Mouse (Mus musculus): ENCODE data around the gene Nrbf2.

The Nrbf2 gene

DNA sequence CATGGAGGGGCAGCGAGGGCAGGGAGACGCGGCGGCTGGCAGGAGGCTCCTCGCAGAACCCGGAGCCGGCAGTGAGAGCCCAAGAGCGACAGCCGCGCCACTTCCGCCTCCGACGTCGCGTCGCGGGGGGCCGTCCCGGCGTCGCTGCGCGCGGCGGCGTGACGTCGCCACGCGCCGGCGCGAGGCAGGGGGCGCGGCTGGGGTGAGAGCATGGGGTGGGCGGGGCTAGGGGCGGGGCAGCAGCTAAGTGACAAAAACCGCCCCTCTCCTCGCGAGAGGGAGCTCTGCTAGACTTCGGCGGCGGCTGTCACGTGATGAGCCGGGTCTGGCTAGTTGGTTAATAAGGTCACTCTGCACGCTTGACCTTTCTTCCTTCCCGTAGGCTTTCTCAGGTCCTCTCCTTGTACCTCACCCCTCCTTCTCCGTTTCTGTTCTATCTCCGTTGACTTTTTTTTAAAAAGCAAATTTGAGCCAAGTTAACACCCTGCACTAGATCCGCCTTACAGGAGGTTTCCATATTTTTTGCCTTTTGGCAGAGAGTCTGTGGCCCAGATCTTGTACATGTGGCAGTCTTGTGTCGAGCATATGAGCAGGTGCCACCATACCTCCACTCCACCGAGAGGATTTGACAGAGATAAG lies at the start of gene Nrbf2:
Gene Nrbf2, minus strand, starts transcription at position 130 of the 639 bp plus-strand sequence.
- peak; percentile 90 for DNase-seq (ENCODE audit: low spot score)

- no peak for DNase-seq (ENCODE audit: low spot score)
Observed at GRCm38 (mm10) chr10:67330580-67330979, 45.5 kb upstream of the Nrbf2 start.

GRCm38 (mm10) chr10:67329661-67330060 lies 44.6 kb upstream of the Nrbf2 start:
- DNase-seq (ENCODE audit: low spot score) = peak; percentile 14

GRCm38 (mm10) chr10:67328208-67328607 lies 43.1 kb upstream of the Nrbf2 start:
- DNase-seq (ENCODE audit: low spot score) = no peak

DNA sequence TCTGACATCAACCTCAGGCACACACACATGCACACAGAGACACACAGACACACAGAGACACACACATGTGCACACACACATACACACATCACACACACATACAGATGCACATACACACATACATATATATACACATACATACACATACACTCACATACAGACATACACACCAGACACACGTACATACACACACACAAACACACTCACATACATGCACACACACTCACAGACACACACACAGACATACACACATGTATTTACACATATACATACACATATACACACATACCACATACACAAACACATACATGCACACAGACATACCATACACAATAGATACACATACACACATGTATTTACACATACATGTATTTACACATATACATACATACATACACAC lies 38.9 kb upstream of the Nrbf2 start:
- DNase-seq (ENCODE audit: low spot score) = no peak

- DNase-seq (ENCODE audit: low spot score) = no peak
Observed at GRCm38 (mm10) chr10:67321396-67321795, 36.3 kb upstream of the Nrbf2 start.

DNA sequence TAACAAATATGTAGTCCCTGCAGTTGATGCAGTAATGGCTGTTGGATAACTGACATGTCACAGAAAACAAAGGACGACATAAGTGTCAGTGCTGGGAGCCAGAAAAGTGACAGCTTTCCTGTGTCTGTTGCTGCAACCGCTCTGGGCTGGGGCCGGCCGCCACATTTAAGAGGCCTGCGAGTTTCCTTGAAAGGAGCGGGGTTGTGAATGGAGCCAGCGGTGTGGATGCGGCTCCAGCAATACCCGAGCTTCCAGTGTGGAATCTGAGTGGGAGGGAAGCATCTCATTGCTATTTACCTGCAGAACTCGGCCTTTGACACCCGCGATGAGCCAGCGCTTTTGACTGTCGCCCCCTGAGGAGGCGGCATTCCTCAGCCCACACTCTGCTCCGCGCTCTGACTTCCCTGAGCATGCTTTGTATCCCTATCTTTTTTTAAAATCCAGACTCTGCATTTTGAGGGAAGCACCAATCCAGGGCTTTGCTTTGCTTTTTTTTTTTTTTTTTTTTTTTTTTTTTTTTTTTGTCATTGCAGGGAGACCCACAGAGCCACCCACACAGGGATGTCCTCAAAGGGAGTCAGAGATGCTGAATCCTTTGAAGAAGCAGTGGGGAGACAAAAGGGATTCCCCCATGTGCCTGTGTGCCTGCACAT lies 35.2 kb upstream of the Nrbf2 start:
- no peak for DNase-seq (ENCODE audit: low spot score)

GRCm38 (mm10) chr10:67319016-67319725 lies 34.1 kb upstream of the Nrbf2 start:
- DNase-seq (ENCODE audit: low spot score) = no peak

GRCm38 (mm10) chr10:67317931-67318460 lies 32.9 kb upstream of the Nrbf2 start:
- DNase-seq (ENCODE audit: low spot score) = no peak

GRCm38 (mm10) chr10:67314811-67315435 lies 29.8 kb upstream of the Nrbf2 start:
- no peak for DNase-seq (ENCODE audit: low spot score)

GRCm38 (mm10) chr10:67312456-67312855 lies 27.4 kb upstream of the Nrbf2 start:
- no peak for DNase-seq (ENCODE audit: low spot score)

GRCm38 (mm10) chr10:67311277-67311959 lies 26.3 kb upstream of the Nrbf2 start:
- no peak for DNase-seq (ENCODE audit: low spot score)

GRCm38 (mm10) chr10:67309483-67310138 lies 24.5 kb upstream of the Nrbf2 start:
- no peak for DNase-seq (ENCODE audit: low spot score)

GRCm38 (mm10) chr10:67302340-67302739 lies 17.2 kb upstream of the Nrbf2 start:
- peak; percentile 37 for DNase-seq (ENCODE audit: low spot score)

DNA sequence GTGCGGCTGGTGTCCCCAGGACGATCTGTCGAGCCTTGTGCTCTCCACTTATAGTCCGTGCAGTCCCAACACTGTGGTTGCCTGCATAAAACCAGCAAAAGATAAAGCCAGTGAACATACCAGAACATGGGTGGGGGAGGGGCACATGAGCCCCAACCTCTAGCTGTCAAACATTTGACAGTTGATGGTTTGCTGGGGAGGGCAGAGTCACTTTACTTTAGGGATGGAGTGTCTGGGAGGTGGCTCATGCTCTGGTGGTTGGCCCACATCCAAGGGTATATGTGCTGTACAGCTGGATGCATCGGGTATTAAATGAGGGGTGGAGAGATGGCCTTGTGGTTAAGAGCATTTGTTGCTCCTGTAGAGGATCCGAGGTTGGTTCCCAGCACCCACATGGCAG lies 15.9 kb upstream of the Nrbf2 start:
- DNase-seq (ENCODE audit: low spot score) = no peak

DNA sequence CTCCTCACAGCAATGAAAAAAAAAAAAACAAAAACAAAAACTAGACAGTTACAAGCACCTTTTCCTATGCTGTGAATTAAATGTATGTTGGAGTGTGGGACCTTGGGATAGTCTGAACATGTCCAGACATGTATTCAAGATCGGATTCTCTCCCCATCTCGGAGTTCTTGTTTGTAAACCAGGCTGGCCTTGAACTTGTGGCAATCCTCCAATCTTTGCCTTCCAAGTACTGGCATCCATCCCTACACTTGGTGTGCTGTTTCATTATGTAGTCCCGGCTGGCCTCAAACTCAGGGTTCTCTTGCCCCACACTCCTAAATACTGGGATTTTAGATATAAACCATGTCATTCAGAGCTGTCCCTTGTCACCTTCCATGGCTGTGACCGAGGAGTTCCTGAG lies 14.2 kb upstream of the Nrbf2 start:
- no peak for DNase-seq (ENCODE audit: low spot score)

DNA sequence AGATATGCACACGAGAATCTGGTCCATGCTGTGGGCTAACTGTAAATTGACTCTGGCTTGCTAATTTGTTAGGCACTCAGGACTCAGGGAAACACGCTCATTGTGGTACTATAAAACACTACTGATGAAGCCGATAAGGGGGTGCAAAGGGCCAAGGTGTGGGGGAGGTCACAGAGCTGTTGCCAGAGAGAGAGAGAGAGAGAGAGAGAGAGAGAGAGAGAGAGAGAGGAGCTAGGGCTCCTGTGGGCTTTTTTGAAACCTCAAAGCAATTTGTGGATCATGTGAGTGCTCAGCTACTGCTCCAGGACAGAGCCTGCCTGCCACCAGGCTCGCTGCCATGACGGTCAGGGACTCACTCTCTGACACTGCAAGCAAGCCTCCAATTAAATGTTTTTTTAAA lies 13.8 kb upstream of the Nrbf2 start:
- no peak for DNase-seq (ENCODE audit: low spot score)

DNA sequence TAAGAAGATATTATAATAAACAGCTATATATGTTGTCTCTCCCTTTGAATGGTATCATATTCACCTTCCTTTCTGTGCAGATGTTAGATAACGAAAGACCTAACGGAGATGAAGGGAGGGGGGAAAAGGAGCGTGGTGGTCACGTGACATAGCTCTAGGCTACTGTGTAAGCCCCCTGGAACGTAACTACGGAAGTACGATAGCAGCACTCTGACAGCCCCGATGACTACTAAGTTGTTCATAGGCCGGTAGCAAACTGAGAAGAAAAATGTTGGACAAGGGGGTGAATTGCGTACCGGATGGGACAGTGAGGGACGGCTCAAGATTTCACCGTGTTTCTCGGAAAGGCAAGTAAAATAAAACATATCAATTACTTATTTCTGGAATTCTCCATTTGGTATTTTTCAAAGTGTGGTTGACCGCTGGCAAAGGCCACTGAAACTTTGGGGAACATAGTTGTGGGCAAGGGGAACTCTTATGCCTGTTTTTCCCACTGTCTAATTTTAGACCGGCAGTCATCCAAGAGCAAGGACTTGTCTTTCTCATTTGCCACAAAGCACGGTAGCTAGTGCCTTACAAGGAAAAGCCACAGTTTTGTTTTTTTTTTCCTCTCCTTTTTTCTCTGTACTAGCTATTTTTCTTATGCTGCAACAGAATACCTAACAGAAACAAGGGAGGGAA lies 12.2 kb upstream of the Nrbf2 start:
- peak; percentile 20 for DNase-seq (ENCODE audit: low spot score)

GRCm38 (mm10) chr10:67296482-67297152 lies 11.5 kb upstream of the Nrbf2 start:
- no peak for DNase-seq (ENCODE audit: low spot score)

DNA sequence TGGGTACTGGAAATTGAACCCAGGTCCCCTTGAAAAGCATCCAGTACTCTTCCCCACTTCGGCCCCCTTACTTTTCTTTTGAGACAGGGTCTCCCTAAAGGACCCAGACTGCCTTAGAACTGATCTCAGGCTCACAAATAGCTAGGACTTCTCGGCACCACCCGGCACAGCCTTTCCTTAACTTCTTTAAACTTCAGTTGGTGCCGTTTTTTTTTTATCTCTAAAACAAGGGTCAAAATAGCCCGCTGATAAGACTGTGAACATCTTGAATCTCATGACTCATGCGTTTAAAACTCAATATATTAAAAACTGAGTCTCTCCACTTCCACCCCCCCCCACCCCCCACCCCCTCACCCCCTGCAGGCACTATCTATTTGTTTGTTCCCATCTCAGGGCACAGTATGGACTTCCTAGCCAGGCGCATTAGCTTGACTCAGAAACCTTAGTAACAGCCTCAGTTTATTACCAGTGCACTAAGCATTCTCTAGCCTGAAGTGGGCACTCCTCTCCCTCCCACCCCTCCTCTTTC lies 10.9 kb upstream of the Nrbf2 start:
- DNase-seq (ENCODE audit: low spot score) = no peak
